Mouse (Mus musculus) urinary bladder, postnatal 4 days (tissue): ENCODE measurements around the gene Gm20388.

Source experiments
- DNase-seq, 2 experiments: peaks; one replicate each; pipeline ENCODE4 v3.0.0; 2021 to 2022; ENCODE audit warnings: low spot score in 2 of 2

Gm20388 gene

DNA sequence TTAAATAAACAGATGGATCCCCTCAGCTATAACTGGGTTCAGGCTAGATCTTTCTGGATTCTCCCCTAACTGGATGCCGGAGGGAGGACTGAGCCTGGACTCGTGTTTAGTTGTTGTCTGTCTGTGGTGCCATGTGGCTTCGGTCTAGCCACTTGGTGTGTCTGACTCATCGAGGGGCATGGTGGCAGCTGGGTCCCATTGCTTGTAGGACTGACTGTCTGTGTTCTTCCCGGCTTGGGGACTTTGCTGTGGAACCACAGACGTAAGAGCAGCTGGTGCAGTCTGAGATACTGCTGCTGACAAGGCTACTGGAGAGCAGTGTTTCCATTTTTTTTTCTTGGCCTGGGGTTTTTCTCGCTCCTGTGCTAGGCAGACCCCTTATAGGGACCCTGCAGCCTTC lies 613.0 kb downstream of the Gm20388 start:
- DNase-seq = no peak

DNA sequence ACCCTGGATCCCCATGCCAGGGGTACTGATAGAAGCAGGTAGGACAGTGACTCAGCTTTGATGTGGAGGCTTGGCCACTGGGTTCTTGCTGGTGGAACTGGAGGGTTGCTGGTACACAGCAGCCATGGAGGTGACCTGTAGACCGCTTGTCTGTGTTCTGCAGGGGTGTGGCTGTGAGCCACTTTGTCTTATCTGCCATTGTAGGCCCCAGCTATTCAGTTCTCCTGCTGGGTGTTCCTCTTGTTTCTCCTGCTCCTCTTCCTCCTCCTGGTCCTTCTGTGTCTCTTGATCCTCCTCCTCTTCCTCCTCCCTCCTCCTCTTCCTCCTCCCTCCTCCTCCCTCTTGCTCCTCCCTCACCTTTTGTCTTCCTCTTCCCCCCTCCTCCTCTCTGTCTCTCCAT lies 614.5 kb downstream of the Gm20388 start:
- no peak for DNase-seq

DNA sequence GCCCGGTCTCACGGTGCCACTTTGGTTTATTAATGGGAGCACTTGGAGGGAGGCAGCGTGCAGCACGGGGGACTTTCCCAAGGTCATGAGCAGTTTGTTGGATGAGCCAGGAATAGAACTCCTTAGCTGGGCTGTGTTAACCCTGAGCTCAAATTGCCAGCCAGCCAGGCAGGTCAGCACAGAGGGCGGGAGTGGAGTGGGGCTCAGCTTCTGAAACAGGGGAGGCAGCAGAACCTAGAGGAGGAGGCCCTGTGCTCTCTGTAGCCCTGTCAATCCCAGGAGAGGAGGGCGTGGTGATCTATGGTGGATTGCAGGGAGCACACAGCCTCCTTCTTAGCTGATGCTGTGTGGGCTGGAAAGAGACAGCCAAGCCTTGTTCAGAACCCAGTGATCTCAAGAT lies 615.2 kb downstream of the Gm20388 start:
- DNase-seq = no peak

DNA sequence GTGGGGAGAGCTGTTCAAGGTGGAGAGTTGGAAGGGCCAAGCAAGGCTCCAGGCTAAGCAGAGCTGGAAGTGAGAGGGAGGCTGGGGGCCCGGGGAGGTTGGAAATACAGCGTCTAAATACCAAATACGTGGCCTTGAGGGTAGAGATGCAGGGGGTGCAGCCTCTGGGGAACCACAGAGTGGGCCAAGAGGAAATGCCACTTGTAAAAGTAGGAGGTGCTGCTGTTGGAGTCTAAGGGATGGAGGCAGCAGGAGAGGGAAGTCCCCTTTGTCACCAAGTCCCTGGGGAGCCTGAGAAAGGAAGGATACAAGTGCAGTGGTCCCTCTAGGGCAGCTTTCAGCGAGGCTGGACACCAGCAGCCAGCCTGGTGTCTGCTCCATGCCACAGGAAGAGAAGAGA lies 615.9 kb downstream of the Gm20388 start:
- no peak for DNase-seq

DNA sequence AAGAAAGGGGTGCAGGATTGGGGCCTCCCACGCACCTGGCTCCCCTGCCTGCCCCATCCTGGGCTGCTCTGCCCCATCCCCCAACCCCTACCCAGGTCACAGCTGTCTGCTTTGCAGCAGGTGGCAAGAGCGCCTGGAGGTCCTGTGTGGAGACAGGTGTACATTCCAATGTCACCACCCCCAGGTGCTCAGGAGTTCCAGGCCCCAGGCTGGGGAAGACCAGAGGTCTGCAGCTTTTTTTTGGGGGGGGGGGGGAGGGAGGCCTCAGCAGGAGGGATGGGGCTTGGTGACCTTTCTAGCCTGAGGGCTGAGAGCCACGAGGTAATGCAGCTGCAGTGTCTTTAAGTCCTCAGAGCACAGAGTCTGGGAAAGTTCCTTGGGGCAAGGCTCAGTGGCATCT lies 617.7 kb downstream of the Gm20388 start:
- DNase-seq = no peak

DNA sequence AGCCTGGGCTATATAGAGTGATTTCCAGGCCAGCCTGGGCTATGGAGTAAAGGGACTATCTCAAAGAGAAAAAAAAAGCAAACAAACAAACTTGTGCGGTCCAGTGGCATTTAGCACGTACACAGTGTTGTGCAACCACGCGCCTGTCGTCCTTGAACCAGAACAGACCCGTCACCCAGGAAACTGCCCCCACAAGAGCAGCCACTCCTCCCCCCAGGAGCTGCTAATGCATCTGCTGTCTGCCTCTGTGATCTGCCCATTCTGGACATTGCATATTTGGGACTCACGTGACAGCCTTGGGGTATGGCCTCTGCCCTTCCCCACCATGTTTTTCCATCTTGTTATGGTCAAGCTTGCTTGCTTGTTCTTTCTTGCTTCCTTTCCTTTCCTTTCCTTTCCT lies 618.6 kb downstream of the Gm20388 start:
- no peak for DNase-seq

DNA sequence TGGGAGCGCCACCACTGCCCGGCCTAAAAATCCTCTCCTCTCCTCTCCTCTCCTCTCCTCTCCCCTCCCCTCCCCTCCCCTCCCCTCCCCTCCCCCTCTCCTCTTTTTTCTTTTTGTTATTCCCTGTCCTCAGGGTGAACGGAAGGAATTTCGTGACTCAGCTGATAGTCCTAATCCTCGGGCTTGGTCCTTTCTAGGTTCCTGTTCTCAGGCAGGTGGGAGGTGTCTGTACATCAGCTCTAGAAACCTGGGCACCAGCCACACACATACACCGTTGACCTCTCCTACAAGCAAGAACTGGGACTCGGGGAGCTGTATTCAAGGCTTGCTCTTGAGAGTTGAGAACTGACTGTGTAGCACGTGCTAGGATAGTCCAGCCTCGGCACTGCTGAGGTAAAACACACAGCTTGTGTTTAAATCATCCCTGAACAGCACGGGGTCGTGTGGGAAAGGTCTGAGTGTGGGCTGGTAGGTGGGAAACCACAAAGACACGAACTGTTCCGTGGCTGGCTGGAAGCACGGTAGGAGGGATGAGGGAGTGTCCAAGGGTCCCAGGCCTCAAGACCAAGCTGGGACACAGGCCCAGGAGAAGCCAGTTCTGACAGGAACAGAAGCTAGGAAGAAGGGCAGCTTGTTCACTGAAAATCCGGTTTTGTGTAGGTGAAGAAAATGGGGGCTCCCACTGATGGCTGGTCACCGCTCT lies 620.5 kb downstream of the Gm20388 start:
- DNase-seq = no peak

DNA sequence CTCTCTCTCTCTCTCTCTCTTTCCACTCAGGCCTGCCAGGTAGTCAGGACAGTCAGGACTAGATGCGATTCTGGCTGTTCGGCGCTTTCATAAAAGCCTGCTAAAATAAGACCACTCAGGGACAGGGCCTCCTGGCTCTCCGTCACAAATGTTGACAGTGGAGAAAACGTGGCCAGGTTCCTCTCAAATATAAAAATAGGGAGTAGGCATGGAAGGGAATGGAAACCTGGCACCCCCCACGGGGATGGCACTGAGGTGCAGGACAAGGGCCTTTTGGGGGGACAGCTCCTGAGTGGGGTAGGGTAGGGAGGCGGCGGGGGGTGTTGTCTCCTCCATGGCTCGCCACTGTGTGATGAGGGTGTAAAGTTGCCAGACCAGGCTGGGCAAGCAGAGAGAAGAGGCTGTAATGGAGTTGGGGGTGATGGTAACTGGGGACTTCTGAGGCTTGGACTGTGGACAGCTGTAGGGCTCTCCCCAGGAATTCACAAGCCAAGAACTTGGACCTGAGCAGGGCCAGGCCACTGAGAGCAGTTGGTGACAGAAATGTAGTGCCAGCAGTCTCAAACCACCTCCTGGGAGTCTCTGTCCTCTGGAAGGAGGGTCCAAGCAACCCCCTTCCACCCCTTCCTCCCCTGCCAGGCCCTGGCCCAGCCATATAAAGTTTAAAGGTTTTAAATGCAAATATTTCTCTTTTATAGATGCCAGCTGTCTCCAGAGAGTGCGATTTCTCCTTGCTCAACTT lies 621.3 kb downstream of the Gm20388 start:
- no peak for DNase-seq

DNA sequence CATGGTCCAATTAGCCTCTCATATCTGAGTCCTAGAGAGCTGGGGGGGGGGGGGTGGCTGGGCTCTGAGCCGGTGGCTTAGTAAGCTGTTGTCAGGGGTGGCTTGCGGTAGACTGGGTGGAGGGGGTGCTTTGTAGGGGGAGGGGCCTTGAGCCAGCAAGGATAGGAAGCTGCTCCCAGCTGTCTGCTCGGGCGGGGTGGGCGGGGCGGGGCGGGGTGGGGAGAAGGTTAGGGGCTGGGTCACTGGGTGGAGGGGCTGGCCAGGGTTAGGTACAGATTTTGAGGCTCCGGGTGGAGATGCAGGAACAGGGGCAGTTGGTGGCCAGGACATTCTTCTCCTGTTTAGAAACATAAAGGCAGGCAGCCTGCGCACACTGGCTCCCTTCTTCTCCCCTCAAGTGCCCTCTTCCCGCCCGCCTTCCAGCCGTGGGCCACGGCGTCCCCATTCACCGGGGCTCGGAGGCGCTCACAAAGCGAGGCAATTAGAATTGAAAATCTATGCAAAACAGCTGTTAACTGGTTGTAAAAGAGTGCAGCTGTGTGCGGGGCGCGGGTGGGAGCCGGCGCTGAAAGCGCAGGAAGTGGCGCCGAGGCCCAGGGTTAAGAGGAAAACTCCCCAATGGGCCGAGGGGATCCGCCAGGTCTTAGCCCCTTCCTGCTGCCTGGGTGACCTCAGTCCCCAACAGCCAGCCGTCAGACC lies 622.0 kb downstream of the Gm20388 start:
- no peak for DNase-seq

DNA sequence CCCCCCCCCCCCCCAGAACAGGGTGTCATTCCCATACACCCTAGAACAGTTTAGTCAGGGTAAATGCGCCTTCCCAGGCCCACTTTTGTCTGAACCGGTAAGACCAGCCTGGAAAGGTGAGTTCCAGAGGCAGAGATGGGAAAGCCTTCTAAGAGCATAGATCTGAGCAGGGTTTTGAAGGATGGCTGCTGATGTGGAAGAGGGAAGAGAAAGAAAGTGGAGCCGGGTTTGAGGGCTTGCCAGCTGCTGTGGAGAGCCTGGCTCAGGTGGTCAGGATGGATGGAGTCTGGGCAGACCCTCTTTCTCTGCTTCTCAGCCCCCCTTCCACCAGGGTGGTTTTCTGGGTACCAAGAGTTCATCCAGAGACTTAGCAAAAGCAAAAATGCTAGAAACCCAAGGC lies 622.7 kb downstream of the Gm20388 start:
- no peak for DNase-seq

DNA sequence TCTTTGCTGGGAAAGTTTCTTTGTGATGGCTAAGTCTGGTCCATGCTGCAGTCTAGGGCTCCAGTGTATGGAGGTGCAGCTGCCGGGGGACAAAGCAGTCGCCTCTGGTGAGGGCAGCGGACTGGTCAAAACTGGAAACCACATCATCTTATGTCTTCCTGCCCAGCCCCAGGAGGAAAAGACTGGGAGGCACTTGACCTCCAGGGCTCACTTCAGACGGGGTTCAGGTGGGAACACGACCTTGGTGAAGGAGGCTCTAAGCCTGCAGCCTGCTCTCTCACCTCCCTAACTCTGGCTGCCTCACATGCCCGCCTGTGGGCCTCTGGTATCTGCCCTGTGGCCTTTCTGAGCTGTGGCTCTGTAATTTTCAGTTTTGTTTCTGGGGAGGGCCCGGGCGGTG lies 623.4 kb downstream of the Gm20388 start:
- DNase-seq = no peak

DNA sequence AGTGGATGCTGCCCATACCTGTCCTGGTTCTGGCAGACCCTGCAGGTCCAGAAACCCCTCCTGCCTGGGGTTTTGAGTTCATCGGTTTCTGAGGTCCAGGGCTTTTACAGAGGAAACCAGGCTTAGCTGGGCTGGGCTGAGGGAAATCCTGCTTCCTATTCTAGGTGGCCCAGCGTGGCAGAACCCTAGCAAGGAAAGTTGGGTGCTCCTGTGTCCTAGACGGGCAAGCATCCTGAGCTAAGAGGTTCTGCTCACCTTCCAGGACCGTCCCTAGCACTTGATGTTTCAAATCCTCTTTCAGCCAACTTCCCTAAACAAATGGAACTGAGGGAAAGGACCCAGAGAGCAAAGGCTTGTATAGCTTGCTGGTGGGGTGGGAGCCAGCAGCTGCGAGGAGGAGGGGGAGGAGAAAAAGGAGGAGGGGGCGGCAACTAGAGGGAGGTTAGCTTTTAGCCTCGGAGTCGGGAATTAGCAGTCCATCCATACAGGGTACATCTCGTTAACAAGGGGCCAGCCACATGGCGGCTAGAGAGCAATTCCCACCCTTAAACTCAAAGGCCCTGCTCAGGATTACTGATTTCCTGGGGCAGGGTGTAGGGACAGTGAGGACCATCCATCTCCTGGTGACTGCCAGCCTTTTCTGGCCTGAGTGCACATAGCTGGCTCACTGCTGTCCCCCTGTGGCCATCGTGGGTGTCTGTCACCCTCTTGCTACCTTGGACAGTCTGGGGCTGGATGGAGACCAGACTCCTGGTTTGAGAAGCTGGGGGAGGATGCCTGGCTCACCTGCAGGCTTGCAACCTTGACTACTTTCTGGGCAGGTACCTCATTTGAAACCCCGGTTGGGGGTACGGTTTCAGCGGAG lies 624.1 kb downstream of the Gm20388 start:
- peak; percentile 75 to 81 for DNase-seq

DNA sequence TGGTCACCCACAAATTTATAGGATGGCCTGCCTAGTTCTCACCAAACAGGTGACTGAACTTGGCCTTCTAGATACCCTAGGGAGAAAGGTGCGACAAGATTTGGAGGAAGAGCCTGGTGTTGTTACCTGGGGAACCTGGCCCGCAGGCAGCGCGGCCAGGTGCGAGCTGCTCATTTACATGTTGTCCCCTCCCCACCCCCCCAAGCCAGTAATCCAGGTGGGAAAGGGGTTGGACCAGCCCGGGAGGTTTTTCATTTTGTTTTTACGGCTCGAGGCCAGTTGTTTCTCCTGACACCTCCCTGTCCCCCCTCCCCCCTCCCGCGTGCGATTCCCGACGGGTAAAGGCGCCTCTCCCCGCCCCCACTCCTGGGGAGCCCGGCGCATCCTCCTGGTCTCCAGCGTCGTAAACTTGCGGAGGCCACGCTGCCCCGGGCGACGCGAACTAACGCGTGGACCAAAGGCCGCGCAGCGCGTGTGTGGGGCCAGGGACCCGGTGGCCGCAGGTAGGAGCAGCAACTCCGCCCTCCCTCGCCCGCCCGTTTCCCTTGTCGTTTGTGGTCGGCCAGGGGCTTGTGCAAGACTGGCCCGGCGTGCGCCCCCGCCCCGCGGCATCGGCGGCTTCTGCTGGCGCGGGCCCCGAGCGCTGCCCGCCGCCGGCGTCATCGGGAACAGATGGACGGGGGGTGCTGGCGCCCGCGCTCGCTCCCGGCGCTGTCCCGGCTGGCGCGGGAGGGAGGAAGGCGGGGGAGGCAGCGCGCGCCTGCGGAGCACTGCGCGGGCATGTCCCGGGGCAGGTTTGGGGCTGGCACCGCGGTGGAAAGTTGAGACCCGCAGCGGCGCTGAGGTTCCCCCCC lies 625.0 kb downstream of the Gm20388 start:
- DNase-seq = no peak

DNA sequence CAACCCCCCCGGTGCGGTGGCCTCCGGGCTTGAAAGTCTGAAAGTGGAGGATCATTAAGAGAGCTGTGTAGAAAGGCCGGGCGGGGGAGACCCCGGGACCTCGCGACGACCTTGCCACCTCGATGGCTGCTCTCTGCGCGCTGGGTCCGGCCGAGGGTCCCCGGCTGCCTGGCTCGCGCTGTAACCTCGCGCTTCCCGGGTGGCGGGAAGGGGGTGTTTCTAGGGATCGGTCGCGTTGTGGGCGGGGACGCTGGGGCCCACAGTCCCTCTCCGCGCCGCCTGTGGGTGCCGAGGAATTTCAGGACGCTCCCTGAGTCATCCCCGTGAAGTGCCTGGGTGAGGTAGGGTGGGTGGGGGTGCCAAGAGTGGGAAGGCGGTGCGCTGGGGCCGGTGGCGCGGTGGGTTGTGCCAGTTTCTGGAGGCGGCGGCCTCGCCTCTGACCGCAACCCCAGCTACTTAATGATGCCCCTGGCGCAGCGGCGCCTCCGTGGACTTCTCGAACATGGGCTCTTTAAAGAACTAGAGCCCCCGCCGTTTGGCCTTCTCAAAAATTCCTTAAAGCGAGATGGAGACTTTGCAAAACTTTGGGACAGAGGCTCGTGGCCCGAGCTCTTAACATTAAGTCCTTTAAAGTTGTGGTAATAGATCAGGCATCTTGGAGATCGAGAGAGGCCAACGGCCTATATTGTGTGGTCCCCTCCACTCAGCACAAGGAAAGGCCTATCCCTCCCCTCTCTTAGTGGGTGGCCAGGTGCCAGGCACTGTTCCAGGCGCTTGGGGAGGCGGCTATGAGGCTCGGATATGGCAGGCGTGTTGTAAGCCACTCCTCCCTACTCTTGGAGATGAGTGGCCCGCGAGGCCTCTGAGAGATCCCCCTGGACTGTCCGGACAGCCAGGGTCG lies 625.9 kb downstream of the Gm20388 start:
- DNase-seq = no peak

DNA sequence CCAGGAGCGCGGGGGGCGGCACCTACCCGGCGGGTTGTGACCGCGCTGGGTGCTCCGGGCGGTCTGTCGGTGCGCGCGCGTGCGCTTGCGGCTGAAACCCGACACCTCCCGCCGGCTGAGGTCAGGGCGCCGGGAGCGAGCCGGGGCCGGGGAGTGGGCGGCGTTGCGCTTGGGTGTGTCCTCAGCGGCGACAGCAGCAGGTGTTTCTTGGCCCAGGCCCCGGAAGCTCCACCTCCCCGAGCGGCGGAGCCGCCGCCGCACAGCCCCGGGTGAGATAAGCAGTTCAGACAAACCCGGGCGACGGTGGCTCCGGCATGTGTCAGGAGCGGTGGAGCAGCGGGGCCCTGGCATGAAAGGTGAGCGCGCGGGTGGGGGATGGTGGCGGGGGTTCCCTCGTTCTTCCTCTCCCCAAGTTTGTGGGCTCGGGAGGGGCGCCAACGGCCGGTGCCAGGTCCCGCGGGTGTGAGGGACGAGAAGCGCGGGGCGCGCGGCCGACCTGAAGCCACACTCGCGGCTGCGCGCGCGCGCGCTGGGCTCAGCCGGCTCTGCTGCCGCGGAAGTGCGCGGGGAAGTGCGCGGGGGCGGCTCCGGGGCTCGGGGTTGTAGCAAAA lies 626.7 kb downstream of the Gm20388 start:
- DNase-seq = peak; percentile 81 to 84

DNA sequence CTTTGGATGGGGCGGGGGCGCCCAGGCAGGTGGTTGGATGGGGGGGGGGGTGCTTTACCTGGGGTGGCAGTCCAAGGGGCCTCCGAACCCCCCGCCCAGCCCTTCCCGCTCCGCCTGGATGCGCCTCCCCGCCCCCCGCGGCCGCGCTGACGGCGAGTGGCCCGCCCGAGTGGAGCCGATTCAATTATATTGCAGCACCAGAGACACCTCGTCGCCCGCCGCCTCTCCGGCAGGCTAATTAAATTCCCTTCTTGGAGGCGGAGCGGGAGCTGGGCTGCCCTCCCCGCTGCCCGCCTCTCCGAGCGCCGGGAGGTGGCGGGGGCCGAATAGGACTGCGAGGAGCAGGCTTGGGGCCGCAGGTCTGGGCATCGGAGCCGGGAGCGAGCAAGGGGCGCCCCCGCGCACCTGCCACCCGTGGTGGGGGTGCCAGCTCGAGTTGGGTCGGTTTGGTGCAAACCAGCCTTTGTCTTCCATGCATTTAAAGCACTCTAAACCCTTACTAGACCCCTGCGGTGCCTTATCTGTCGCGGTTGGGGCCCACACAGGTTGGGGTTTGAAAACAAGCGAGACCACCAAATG lies 627.3 kb downstream of the Gm20388 start:
- no peak for DNase-seq

DNA sequence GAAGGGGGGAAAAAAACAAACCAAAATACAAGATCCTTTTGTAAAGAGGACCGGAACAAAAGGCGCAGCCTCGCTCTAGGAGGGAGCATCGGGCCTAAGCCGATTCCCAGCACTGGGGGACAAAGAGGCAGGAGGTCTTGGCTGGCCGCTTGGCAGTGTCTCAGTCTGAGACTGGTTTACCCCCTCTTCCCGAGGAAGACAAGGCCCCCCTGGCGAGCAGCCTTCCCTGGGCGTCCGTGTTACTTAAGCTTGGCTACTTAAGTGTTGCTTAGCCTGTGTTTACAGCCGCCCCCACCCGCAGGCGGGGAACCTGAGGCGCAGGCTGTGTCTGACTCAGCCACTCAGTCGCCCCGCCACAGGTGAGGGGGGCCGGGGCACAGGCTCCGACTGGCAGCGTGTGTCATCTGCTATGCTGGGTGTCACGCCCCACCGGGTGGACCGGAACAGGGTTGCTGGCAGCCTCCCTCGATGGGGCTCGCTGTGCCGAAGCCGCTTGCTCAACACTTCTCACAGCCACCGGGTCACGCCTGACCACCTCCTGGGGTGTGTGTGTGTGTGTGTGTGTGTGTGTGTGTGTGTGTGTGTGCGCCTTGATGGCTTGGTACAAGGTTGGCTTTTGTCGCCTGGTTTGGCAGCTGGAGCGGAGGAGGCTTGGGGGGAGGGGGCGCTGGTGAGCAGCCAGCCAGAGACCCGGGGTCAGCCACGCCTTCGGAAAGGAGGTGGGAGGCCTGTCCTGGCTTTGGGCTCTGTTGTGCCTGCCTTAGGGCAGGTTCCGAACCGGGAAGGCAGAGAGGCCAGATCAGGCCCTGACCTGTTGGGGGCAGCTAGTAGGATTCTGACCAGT lies 628.0 kb downstream of the Gm20388 start:
- DNase-seq = peak; percentile 79 to 80

DNA sequence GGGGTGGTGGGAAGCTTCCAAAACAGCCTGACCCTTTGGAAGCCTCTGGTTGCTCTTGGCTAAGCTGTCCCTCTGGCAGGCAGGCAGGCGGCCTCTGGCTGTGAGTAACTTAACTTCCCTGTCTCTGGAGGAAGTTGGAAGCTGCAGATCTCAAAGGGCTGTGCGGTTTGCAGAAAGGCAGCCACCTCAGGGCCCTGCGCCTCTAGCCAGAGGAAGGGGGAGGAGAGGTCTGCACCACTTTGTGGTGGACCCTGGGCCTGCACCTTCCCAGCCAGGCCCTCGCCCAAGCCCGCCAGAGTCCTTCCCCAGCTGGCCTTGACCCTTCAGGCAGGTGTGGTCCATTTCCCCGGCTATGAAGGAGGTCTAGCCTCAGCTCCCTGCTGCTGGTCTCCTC lies 628.7 kb downstream of the Gm20388 start:
- DNase-seq = no peak
